ENCODE assay signal across 28 mouse cellular contexts in the genomic region with DNA sequence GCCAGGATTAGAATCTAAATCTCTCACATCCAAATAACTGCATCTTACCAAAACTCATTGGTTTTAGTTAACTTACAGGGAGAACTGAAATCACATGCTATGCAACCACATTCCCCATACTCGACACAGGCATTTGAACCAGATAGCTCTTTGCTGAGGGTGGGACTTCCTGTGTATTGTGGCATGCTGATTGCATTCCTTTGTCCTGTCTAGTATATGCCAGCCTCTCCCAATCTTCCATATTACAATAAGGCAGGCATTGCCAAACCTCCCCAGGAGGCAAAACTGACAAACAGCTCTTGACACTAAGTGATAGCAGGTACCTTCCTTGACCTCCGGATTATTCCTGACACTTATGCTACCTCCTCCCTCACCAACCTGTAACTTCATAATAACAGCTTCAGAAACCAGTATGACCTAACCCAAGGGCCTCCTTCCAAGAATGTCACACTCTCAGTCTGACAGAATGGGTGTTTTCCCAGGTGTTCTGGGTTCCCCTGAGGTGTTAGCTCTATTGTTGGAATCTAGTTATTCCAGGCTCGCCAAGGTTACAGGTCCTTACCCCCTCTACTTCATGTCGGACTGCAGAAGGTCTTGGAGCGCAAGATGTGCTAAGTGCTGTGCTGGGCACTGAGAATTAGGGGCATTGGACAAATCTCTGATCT. TPM values are rescaled to one million over a fixed set of nuclear protein-coding genes. Genes with fewer than 3 reads are reported as not detected.
"Had no signal": no experiment of that assay in that cellular context is flagged by ENCODE, and none has a peak within 500 bp of the region (broad histone marks: within the 10 kb centered on the region; RNA-seq: fewer than 3 reads in every experiment).

No protein-coding gene starts in this region.

- H3K27ac ChIP-seq: embryonic facial prominence, embryonic 10.5 days; embryonic facial prominence, embryonic 12.5 days; embryonic facial prominence, embryonic 13.5 days; embryonic facial prominence, embryonic 15.5 days; forebrain, embryonic 13.5 days; gastrocnemius, adult 2 months; heart, adult 2 months had no signal

- ATAC-seq: forebrain, embryonic 13.5 days; forebrain, embryonic 14.5 days; forebrain, embryonic 15.5 days; forebrain, embryonic 16.5 days; forebrain, postnatal 0 days had no signal

- H3K4me3 ChIP-seq: embryonic facial prominence, embryonic 10.5 days; embryonic facial prominence, embryonic 12.5 days; embryonic facial prominence, embryonic 13.5 days; embryonic facial prominence, embryonic 15.5 days; erythroblast, embryonic 14.5 days; forebrain, embryonic 10.5 days; forebrain, embryonic 12.5 days; forebrain, embryonic 13.5 days; forebrain, embryonic 15.5 days; gastrocnemius, adult 2 months; heart, adult 2 months had no signal

- H3K9ac ChIP-seq: embryonic facial prominence, embryonic 12.5 days; embryonic facial prominence, embryonic 13.5 days; embryonic facial prominence, embryonic 15.5 days; forebrain, embryonic 12.5 days; forebrain, embryonic 15.5 days; forebrain, postnatal 0 days had no signal

- H3K27me3 ChIP-seq: embryonic facial prominence, embryonic 12.5 days; embryonic facial prominence, embryonic 13.5 days; embryonic facial prominence, embryonic 15.5 days; forebrain, embryonic 15.5 days had no signal

- H3K4me2 ChIP-seq: embryonic facial prominence, embryonic 12.5 days; embryonic facial prominence, embryonic 13.5 days; embryonic facial prominence, embryonic 15.5 days; forebrain, embryonic 15.5 days had no signal

- H3K4me1 ChIP-seq: embryonic facial prominence, embryonic 12.5 days had no signal

- H3K9me3 ChIP-seq: embryonic facial prominence, embryonic 10.5 days; embryonic facial prominence, embryonic 12.5 days; embryonic facial prominence, embryonic 13.5 days; embryonic facial prominence, embryonic 15.5 days; forebrain, embryonic 10.5 days; forebrain, embryonic 12.5 days; forebrain, embryonic 13.5 days; forebrain, embryonic 15.5 days had no signal

- DNase-seq: cerebellum, adult 2 months; cerebellum, adult 8-10 months; cerebellum, adult 9-10 months; cerebellum, adult 9-11 months; cerebellum, postnatal 10 days; cerebellum, postnatal 14 days; cerebellum, postnatal 25 days; cerebellum, postnatal 36 days; embryo, embryonic 11 days; forebrain, postnatal 0 days; gastrocnemius, adult 2 months; gastrocnemius, postnatal 10 days; gastrocnemius, postnatal 14 days; gastrocnemius, postnatal 25 days; gastrocnemius, postnatal 36 days; heart, adult 18-20 months; heart, adult 2 months had no signal

- H3K36me3 ChIP-seq: embryonic facial prominence, embryonic 10.5 days; embryonic facial prominence, embryonic 12.5 days; embryonic facial prominence, embryonic 13.5 days; embryonic facial prominence, embryonic 15.5 days; forebrain, embryonic 10.5 days; forebrain, embryonic 12.5 days; forebrain, embryonic 15.5 days had no signal

RNA-seq across cellular contexts. Expression of gene Map2k6, which starts 4.0 kb away (rescaled TPM):
- polyA plus RNA-seq: erythroblast, embryonic 14.5 days had no signal

RNA-seq across cellular contexts. Expression of gene Abca5, which starts 57.4 kb away (rescaled TPM):
- polyA plus RNA-seq: erythroblast, embryonic 14.5 days had no signal
